Mouse (Mus musculus) CH12F3 (cell line): Measurements from ENCODE around the gene Slc17a2.

Experiments
- in situ Hi-C: fragments of 300-500 bp; cut with MboI; formaldehyde crosslinking; loops from 2 replicates; pipeline ENCODE4 v1.14.3; 2020; ENCODE audit warnings: low sequenced_read_pairs

Slc17a2 gene

GRCm38 (mm10) chr13:23868790-23869533, 62.2 kb downstream of the Slc17a2 start:
- in situ Hi-C loops: no loop called here

DNA sequence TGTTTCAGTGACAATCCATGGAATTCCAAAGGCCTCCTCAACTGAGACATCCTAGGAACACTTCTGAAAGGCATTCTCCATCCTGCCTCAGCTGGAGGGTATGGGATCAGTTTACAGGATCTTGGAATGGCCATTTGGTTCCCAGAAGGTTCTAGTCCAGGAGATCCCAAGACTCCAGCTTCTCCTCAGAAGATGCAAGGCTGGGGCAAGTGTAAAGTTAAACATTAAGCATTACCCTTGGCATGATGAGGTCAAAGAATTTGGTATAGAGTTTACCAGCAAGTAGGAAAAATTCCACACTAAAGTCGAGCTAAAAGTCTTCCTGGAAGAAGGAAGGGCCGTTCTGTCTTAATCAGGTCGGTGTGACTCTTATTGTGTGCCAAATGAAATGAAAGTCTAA, 63.2 kb downstream of the Slc17a2 start:
- in situ Hi-C loops: no loop called here

GRCm38 (mm10) chr13:23873141-23873540, 66.3 kb downstream of the Slc17a2 start:
- in situ Hi-C loops: no loop called here
